Mouse (Mus musculus) midbrain, embryonic 16.5 days (tissue): ENCODE results near the gene Rab11fip4. TPM values are rescaled to one million over a fixed set of nuclear protein-coding genes. Genes with fewer than 3 reads are reported as not detected.
A peak's percentile ranks its signal among the peaks of the same experiment; 100 is the strongest.

Experiments
- ATAC-seq: fragments of 200-750 bp; cut with Nextera tagmentation; 2 replicates; pipeline ENCODE4 v1.8.0; 2017; ENCODE audit warnings: moderate TSS enrichment
- H3K27ac ChIP-seq: fragments of 300-500 bp; sonication (generic); 2 replicates; pipeline ENCODE4 v1.5.1; 2014; ENCODE audit warnings: mild to moderate bottlenecking, low read length, mixed read lengths
- H3K27me3 ChIP-seq: fragments of 300-500 bp; sonication (generic); 2 replicates; pipeline ENCODE4 v1.6.1; 2014; ENCODE audit warnings: low read depth, low read length, mixed read lengths; ENCODE audit not compliant: control insufficient read depth, insufficient read depth
- H3K36me3 ChIP-seq: fragments of 300-500 bp; sonication (generic); 2 replicates; pipeline ENCODE4 v1.6.1; 2014; ENCODE audit warnings: mild to moderate bottlenecking, low read length, moderate library complexity, mixed read lengths; ENCODE audit not compliant: control insufficient read depth, insufficient read depth
- H3K4me1 ChIP-seq: fragments of 300-500 bp; sonication (generic); 2 replicates; pipeline ENCODE4 v1.6.1; 2014; ENCODE audit warnings: mild to moderate bottlenecking, low read length, mixed read lengths; ENCODE audit not compliant: control insufficient read depth, insufficient read depth
- H3K4me2 ChIP-seq: fragments of 300-500 bp; sonication (generic); 2 replicates; pipeline ENCODE4 v1.6.1; 2014; ENCODE audit warnings: mild to moderate bottlenecking, low read length, mixed read lengths
- H3K4me3 ChIP-seq: fragments of 300-500 bp; sonication (generic); 2 replicates; pipeline ENCODE4 v1.5.1; 2014; ENCODE audit warnings: low read depth, mild to moderate bottlenecking, low read length, moderate library complexity, mixed read lengths
- H3K9ac ChIP-seq: fragments of 300-500 bp; sonication (generic); 2 replicates; pipeline ENCODE4 v1.6.1; 2014; ENCODE audit warnings: low read depth, low read length, mixed read lengths
- H3K9me3 ChIP-seq: fragments of 300-500 bp; sonication (generic); replicated peaks from 2 replicates; pipeline ENCODE4 v1.6.1; 2014; ENCODE audit warnings: mild to moderate bottlenecking, low read length, mixed read lengths; ENCODE audit not compliant: control insufficient read depth, poor library complexity, severe bottlenecking
- WGBS: fragments of 180-500 bp; shearing (Covaris S2); extraction: QIAGEN DNeasy Blood & Tissue Kit; methylation state at CpG from one replicate; pipeline ENCODE4 v1.1.7; 2014; 5-methylcytosine and 5-hydroxymethylcytosine counted together
- polyA plus RNA-seq: library from polyadenylated mRNA; unstranded; fragments of >200 nt; fragmentation: Nextera tagmentation; extraction: Ambion mirVana; gene quantifications from 2 replicates; pipeline ENCODE4 v1.2.1, GENCODE M21; 2015

Rab11fip4 gene
- polyA plus RNA-seq, 1 experiment from 2014 or later = 29.4 TPM

DNA sequence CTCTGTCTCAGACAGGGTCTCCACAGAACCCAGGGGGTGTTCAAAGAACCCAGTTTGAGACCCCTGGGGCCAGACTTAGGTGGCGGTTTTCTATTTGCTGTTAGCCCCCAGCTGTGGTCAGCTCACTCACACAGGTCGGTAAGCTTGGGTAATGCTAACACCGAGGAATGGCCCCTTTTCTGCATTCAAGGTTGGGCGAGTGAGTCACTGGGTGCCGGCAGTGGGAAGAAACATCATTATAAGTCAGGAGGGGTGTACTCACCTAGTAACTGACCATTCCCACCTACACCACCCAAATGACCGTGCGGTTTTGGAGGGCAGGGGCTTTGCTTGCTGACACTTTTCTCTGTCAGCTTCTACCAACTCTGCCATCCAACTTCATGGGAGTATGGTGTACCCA, 64.6 kb downstream of the Rab11fip4 start:
- no peaks in the 10 kb centered on the region for H3K36me3 ChIP-seq
- H3K4me2 ChIP-seq = no peak overlapping the region
- H3K9me3 ChIP-seq = no peaks in the 10 kb centered on the region
- no peak overlapping the region for H3K9ac ChIP-seq
- H3K4me1 ChIP-seq = no peaks in the 10 kb centered on the region; the same call in 1 of the 2 replicates
- H3K27ac ChIP-seq = no peak overlapping the region
- WGBS = 87% methylated on average over 7 of the region's 7 CpGs
- no peak overlapping the region for H3K4me3 ChIP-seq
- ATAC-seq = no peak
- H3K27me3 ChIP-seq = no peaks in the 10 kb centered on the region

DNA sequence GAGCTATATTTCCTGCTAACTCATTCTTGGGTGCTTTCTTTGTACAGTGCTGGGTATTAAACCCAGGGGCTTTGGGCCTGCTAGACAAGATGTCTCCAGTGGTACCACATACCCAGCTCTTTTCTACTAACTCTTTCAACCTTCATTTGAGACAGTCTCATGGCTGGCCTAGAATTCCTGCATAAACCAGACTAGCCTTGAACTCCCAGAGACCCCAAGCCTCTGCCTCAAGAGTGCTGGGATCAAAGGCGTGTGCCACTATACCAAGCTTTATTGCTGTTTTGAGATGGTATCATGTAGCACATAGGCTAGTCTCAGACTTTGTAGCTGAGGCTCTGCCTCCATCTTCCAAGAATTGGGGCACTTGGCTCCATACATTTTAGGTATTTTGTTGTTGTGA, 65.5 kb downstream of the Rab11fip4 start:
- Histone ChIP-seq H3K9me3 (no peaks in the 10 kb centered on the region), H3K4me1 (peaks cover 9% of the 10 kb centered on the region), H3K27ac (no peak overlapping the region), H3K9ac (no peak overlapping the region), H3K4me2 (no peak overlapping the region), H3K27me3 (no peaks in the 10 kb centered on the region), H3K36me3 (no peaks in the 10 kb centered on the region), H3K4me3 (no peak overlapping the region)
- WGBS = 95% methylated on average over 1 of the region's 1 CpGs
- no peak for ATAC-seq

- Histone ChIP-seq H3K4me2 (no peak overlapping the region), H3K27ac (no peak overlapping the region), H3K9ac (no peak overlapping the region), H3K9me3 (no peaks in the 10 kb centered on the region), H3K4me3 (no peak overlapping the region), H3K4me1 (peaks cover 14% of the 10 kb centered on the region), H3K36me3 (no peaks in the 10 kb centered on the region), H3K27me3 (no peaks in the 10 kb centered on the region)
- no peak for ATAC-seq
- 80% methylated on average over 5 of the region's 5 CpGs for WGBS
Observed at GRCm38 (mm10) chr11:79657053-79657452, 66.0 kb downstream of the Rab11fip4 start.

- no peaks in the 10 kb centered on the region for H3K27me3 ChIP-seq
- no peak overlapping the region for H3K27ac ChIP-seq
- H3K9ac ChIP-seq = no peak overlapping the region
- H3K36me3 ChIP-seq = no peaks in the 10 kb centered on the region
- H3K4me3 ChIP-seq = no peak overlapping the region
- H3K9me3 ChIP-seq = no peaks in the 10 kb centered on the region
- ATAC-seq = no peak
- H3K4me2 ChIP-seq = no peak overlapping the region
- peaks cover 14% of the 10 kb centered on the region for H3K4me1 ChIP-seq
- 93% methylated on average over 10 of the region's 10 CpGs for WGBS
Observed at GRCm38 (mm10) chr11:79658205-79658825, 67.3 kb downstream of the Rab11fip4 start.

GRCm38 (mm10) chr11:79660361-79661205, 69.6 kb downstream of the Rab11fip4 start:
- WGBS = 2% methylated on average over 64 of the region's 69 CpGs
- Histone ChIP-seq H3K27me3 (no peaks in the 10 kb centered on the region), H3K4me2 (peak overlapping the region; percentile 92), H3K4me3 (peak overlapping the region; percentile 62), H3K9me3 (no peaks in the 10 kb centered on the region), H3K9ac (peak overlapping the region; percentile 80), H3K36me3 (no peaks in the 10 kb centered on the region), H3K4me1 (peaks cover 14% of the 10 kb centered on the region), H3K27ac (peak overlapping the region; percentile 29; the same call in 1 of the 2 replicates)
- ATAC-seq = peak; percentile 88

DNA sequence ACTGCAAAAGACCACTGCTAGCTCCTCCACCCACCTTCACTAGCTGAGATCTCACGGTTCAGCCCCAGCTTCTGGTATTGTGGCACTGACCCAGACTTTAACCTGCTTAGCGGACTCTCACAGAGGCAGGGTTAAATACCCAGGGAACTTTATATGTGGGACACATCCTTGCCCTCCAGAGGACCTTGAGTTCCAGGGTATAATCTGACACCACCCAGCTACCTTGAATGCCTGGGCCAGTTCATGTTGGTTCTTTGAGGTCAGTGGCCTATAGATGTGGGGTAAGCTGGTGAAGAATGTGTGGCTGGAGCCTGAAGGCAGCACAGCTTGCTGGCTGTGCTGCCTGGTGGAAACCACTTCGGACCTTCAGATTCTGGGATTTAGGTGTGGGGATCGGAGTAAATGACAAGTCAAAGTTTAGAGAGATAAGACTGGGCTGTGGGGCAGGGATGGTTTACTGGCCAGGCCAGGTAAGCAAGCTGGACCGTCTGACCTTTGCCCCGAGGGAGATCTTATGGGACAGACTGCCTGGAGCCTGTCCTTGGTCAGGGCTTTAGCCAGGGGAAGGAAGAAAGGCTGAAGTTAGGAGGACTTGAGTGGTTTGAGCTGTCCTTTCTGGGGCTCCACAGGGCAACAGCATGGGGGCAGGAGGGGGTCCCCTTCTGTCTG, 71.0 kb downstream of the Rab11fip4 start:
- no peak overlapping the region for H3K4me3 ChIP-seq

DNA sequence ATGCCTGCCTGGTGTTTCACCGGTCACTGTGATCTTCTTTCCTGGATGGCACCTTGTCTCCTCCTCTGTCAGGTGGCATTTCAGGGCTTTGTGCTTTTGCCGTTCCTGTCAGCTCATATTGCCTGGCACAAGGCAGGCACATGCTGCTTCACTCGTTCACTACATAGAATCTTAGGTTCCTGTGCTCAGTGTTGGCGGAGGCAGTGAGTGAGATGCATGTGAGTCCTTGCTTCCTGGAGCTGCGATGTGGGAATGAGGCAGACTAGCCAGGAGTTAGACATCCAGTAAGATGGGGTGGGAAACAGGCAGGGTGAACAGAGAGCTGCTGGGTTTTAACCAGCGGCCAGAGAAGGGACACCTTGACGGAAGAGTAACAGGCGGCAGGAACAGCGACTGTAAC, 72.1 kb downstream of the Rab11fip4 start:
- no peaks in the 10 kb centered on the region for H3K27me3 ChIP-seq

More for the DNA sequence above, 71.0 kb downstream of the Rab11fip4 start:
- Histone ChIP-seq H3K4me2 (no peak overlapping the region), H3K9ac (no peak overlapping the region), H3K9me3 (no peaks in the 10 kb centered on the region), H3K27ac (no peak overlapping the region), H3K36me3 (no peaks in the 10 kb centered on the region), H3K4me1 (peaks cover 14% of the 10 kb centered on the region), H3K27me3 (no peaks in the 10 kb centered on the region)
- ATAC-seq = no peak
- WGBS = 48% methylated on average over 6 of the region's 6 CpGs

DNA sequence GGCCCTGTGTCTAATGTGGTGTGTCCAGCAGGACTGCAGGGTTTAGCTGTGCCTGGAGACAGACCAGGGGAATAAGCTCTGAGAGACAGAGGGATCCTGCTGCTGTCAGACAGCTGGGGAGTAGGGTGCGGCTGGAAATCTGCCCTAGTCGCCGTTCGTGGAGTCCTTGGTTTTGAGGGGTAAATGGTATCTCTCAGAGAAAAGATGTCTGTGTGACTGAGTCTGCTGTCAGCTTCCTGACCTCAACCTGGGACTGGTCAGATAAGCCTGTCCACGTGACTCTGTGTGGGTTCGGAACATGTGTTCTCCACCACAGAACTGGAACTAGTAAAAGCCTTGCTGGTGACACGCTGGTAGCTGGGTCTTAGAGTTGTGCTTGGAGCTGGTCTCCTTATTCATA, 72.6 kb downstream of the Rab11fip4 start:
- 90% methylated on average over 7 of the region's 7 CpGs for whole genome bisulfite sequencing
- Histone ChIP-seq H3K4me1 (peaks cover 14% of the 10 kb centered on the region), H3K4me3 (no peak overlapping the region), H3K9me3 (no peaks in the 10 kb centered on the region), H3K4me2 (no peak overlapping the region), H3K27me3 (no peaks in the 10 kb centered on the region), H3K27ac (no peak overlapping the region), H3K9ac (no peak overlapping the region), H3K36me3 (no peaks in the 10 kb centered on the region)
- no peak for ATAC-seq

More for the DNA sequence above, 72.1 kb downstream of the Rab11fip4 start:
- H3K9ac ChIP-seq = no peak overlapping the region
- peaks cover 14% of the 10 kb centered on the region for H3K4me1 ChIP-seq
- H3K36me3 ChIP-seq = no peaks in the 10 kb centered on the region
- ATAC-seq = no peak
- H3K27ac ChIP-seq = no peak overlapping the region
- H3K4me3 ChIP-seq = no peak overlapping the region
- 85% methylated on average over 9 of the region's 9 CpGs for WGBS
- no peaks in the 10 kb centered on the region for H3K9me3 ChIP-seq
- H3K4me2 ChIP-seq = no peak overlapping the region

DNA sequence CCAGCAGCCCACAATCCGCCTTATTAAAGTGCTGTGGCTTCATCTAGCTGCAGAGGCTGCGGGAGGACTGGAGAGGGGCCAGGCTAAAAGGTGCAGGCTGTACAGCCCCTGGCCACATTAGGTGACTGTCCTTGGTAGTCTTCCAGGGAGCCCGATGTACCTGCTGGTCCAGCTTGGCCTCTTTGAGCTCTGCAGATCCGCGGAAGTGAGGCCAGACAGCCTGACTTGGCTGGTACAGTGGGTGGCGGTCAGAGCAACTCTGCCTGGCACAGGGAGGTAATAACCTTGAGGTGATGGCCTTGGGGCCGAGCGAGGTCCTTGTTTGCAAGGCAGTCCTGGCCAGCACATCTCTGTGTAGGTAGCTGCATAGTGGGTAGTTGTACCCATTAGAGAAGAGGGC, 75.5 kb downstream of the Rab11fip4 start:
- no peak overlapping the region for H3K9ac ChIP-seq
- no peak overlapping the region for H3K4me3 ChIP-seq
- ATAC-seq = no peak
- no peaks in the 10 kb centered on the region for H3K36me3 ChIP-seq
- H3K9me3 ChIP-seq = no peaks in the 10 kb centered on the region
- no peak overlapping the region for H3K4me2 ChIP-seq
- H3K4me1 ChIP-seq = peaks cover 4% of the 10 kb centered on the region
- H3K27ac ChIP-seq = no peak overlapping the region
- 84% methylated on average over 8 of the region's 8 CpGs for WGBS
- no peaks in the 10 kb centered on the region for H3K27me3 ChIP-seq
